Mouse (Mus musculus): ENCODE data around the gene Tvp23a.

Gene Tvp23a

DNA sequence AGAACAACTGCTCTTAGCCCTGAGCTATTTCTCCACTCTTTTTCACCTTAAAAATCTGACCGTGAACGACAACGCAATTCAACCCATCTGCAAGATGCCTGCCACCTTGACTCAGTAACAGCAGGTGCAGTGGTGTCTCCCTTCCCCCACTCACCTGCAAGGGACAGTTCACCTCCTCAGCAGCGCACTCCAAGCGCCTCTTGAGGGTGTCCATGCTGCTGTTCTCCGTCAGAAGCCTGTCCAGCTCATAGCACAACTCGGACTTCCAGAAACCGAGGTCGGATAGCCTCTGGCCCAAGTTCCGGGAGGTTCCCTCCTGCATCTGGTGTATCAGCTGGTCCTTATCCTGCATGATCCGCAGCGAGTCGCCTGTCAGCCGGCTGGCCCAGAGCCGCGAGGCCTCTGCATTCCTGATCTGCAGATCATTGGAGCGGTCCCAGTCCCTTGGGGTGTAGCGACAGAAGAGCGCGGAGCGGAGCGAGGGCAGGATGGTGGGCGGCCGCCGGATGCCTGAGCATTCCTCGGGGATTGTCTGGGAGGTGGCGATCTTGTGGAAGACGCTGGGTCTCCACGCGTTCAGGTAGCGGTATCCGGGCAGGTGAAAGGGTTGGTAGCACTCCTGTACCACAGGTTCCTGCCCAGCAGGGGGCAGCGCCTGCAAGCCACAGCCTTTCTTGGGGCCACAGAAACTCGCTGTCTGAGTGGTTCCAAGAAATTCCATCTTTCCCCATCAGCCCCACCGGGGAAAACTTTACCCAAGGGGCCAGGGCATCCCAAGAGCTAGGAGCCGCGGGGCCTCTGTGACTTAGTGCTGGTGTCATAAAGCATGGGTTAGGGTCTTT lies 52.2 kb downstream of the Tvp23a start, which contains the start of gene Tekt5:
TSS of gene Tekt5 (minus strand) at position 792 of the 842 bp plus-strand sequence.
- DNase-seq (ENCODE audit: low spot score) = peak; percentile 39

DNA sequence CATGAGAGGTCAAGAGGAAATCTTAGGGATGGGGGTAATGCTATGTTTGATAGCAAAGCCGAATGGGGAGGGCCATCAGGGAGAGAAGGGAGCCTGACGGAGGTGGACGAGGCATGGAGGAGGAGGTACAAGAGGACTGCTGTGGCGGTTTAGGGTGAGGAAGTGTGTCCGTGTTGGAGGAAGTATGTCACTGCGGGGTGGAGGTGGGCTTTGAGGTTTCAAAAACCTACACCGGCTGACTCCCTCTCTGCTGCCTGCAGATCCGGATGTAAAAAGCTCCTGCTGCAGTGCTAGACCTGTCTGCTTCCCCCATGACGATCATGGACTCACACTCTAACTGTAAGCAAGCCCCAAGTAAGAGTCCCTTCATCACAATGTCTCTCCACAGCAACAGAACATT lies 54.6 kb downstream of the Tvp23a start:
- no peak for DNase-seq (ENCODE audit: low spot score)

DNA sequence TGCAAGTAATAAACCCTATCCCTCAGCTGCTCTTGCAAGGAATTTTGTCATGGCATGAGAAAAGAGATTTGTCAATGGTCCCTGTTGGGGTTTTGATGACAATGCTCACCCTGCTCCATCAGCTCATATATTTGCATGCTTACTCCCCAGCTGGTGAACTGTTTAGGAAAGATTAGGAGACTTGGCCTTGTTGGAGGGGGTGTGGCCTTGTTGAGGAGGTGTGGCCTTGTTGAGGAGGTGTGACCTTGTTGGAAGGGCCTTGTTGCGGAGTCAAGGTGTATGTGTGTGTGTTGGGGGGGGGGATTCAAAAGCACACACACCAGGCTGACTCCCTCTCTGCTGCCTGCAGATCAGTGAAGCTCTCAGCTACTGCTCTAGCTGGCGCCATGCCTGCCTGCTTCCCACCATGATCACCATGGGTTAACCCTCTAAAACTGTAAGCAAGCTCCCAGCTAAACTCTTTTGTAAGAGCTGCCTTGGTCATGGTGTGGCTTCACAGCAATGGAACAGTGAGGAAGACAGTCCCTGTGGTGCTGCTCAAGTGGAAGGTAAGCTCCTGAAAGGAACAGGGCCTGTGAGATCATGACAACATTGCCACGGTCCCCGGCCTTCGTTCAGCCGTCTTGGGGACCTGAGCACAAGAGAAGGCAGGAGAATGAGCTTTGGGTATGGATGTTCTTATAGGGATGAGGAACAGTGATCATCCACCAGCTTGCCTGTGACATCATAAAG lies 58.4 kb downstream of the Tvp23a start:
- no peak for DNase-seq (ENCODE audit: low spot score)

DNA sequence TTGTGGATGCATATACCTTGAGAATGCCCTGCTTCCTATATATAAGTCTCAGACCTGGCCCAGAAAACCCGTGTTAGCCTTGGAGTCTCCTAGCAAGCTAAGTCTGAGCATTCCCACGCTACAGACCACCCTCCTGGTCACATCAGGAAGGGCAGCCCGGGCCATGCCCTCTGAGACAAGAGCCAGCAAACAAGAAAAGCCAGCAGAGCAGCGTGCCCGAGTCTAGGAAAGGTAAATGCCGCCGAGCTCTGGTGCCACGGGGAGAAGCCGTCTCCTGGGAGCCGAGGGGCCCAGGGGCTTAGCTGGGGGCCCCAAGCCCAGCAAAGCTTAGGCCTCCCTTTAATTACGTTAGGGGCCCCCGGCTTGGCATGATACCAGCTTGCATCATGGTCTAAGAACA lies 61.9 kb downstream of the Tvp23a start:
- DNase-seq (ENCODE audit: low spot score) = no peak

DNA sequence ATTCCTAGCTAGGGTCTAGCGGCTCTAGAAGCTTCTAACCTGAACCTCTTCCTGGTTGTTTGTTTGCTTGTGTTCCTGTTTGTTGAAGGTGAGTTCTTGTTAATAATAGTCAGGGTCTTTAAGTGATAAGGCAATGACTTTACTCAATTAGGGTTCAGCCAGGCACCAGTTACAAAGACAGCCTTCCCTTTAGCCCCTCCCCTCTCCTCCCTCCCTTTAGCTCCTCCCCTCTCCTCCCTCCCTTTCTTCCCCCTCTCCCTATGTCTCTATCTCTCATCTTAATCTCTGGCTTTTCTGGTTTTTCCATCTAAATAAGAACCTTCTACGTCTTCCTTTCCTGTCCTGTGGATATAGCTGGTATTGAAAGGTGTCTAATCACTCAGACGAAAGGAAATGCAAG lies 62.6 kb downstream of the Tvp23a start:
- no peak for DNase-seq (ENCODE audit: low spot score)

DNA sequence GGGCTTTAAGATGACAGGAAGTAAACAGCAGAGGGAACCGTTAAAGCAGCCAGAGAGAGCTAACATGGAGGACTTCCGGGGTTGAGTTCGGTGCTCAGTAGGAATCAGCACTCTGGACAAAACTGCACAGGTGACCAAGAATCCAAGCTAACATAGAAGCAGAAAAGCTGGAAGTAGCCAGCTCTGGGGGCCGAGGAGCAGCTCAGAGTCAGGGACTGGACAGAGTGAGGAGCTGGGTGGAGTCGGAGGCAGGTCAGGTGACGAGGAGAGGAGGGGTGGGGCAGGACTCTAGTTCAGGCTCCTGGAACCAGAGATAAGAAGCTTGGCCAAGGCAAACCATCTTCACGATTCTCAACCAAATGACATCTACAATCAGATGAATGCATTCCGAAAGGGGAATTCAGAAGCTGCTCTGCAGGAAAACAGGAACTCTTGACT lies 63.1 kb downstream of the Tvp23a start:
- peak; percentile 34 for DNase-seq (ENCODE audit: low spot score)

DNA sequence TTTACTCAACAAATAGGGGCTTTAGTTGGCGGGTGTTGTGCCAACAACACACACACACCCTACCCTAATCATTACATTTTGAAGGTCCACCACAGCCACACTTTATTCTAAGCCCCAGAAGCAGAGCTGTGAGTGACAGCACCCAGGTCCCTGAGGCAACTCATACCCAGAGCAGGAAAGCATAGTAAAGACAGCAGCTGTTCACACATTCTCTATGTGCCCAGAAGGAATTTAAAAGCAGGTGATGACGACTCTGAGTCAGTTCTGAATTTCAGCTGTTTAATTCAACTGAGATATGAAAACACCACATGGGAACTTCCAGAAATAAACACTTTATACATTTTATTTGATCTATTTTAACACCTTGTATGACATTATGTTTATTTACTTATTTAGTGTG lies 67.6 kb downstream of the Tvp23a start:
- no peak for DNase-seq (ENCODE audit: low spot score)

DNA sequence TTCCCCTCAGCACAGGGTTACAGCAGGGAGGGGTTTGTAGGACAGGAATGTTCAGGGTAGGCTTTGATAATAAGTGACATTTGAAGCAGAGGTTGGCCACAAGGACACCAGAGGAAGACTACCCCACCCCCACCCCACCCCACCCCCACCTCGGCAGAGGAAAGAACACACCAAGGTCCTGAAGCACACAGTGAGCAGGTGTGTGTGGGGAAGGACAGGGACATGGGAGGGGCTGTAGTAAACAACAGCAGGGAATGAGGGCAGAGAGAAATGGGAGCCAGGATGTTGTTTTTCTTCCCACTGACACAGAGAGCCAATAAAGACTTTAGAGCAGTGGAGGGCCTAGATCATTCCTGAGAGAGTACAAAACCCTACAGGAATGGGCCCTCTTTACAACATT lies 69.9 kb downstream of the Tvp23a start:
- no peak for DNase-seq (ENCODE audit: low spot score)

DNA sequence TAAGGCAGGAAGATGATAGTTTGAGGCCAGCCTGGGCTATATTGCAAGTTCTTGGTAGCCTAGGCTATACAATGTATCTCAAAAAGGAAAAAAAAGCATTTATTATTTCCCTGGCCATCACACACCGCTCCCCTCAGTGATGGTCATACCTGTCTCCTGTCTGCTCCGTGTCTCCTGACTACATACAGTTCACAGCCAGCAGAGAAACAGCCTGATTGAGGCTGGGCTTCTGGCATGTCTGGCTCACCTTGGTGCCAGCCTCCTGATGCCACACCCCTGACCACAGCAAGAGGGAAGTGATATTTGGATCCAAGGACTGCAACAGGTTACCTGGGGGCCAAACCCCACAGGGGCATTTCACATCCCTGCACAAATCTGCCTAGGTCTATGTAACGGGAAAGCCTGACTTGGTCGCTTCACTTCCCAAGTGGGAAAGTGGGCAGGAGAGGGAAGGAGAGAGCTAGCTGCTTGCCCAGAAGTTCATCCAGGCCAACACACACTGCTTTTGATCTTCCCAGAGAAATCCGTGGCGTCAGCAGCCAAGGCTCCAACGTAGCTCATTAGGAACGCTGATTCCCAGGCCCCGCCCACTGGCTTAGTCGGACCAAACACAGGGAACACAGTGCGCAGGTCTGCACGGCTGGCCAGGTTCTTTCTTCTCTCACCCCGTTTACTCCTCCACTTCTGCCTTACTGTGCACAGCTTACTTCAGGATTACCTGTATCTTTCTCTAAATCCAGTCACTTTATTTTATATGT lies 72.7 kb downstream of the Tvp23a start:
- peak; percentile 83 for DNase-seq (ENCODE audit: low spot score)

DNA sequence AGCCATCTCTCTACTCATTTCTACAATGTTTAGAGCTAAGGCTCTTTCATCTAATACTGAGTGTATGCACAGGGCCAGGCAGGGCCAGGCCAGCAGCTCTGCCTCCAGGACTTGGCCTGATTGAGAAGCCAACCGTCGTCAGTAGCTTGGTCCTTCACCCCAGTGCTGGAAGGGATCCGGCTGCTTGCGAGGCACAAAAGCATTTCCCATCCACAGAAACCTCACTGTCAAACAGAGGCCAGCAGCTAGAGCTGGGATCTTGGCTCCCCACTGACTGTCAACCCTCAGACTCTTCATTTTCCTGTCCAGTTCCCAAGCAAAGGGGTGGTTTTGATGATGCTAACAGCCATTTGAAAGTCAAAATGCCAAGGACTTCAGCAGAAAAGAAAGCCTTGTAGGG lies 74.8 kb downstream of the Tvp23a start:
- no peak for DNase-seq (ENCODE audit: low spot score)

Data from embryo, embryonic 10.5 days (tissue).